Mouse (Mus musculus): ENCODE measurements around the gene Uba7.
A peak's percentile ranks its signal among the peaks of the same experiment; 100 is the strongest.

Gene Uba7

GRCm38 (mm10) chr9:107975399-107976386 lies at the start of gene Uba7:
TSS of gene Uba7 (plus strand) at chr9:107975505.
- DNase-seq, result no peak

- no peak for DNase-seq
Measured at GRCm38 (mm10) chr9:107926920-107927420, 48.3 kb upstream of the Uba7 start.

GRCm38 (mm10) chr9:107927749-107928148 lies 47.6 kb upstream of the Uba7 start:
- DNase-seq, result peak in 1 of 2 experiments; percentile 31

GRCm38 (mm10) chr9:107928169-107928568 lies 47.1 kb upstream of the Uba7 start, which contains the start of gene Actl11:
TSS of gene Actl11 (plus strand) at chr9:107928469.
- no peak for DNase-seq

GRCm38 (mm10) chr9:107932221-107932620 lies 43.1 kb upstream of the Uba7 start:
- no peak for DNase-seq

- DNase-seq, result peak; percentile 53 to 70
Measured at GRCm38 (mm10) chr9:107934146-107934545, 41.2 kb upstream of the Uba7 start.

- DNase-seq, result no peak
Measured at GRCm38 (mm10) chr9:107935374-107935773, 39.9 kb upstream of the Uba7 start, which contains the start of gene Camkv. TSS of gene Camkv (plus strand) at chr9:107935674.

- peak; percentile 36 to 54 for DNase-seq
Measured at GRCm38 (mm10) chr9:107935790-107936214, 39.5 kb upstream of the Uba7 start.

- no peak for DNase-seq
Measured at GRCm38 (mm10) chr9:107936215-107936822, 39.0 kb upstream of the Uba7 start.

GRCm38 (mm10) chr9:107936831-107937230 lies 38.5 kb upstream of the Uba7 start:
- no peak for DNase-seq

GRCm38 (mm10) chr9:107947241-107948194 lies 27.8 kb upstream of the Uba7 start:
- peak; percentile 47 to 69 for DNase-seq

GRCm38 (mm10) chr9:107949184-107949921 lies 26.0 kb upstream of the Uba7 start:
- no peak for DNase-seq

- DNase-seq, result no peak
Measured at GRCm38 (mm10) chr9:107949922-107950235, 25.4 kb upstream of the Uba7 start, which contains the start of gene Traip. TSS of gene Traip (plus strand) at chr9:107950136.

GRCm38 (mm10) chr9:107950460-107951355 lies 24.6 kb upstream of the Uba7 start:
- peak; percentile 93 to 95 for DNase-seq

- DNase-seq, result no peak
Measured at GRCm38 (mm10) chr9:107955613-107956289, 19.6 kb upstream of the Uba7 start.

GRCm38 (mm10) chr9:107957141-107957540 lies 18.2 kb upstream of the Uba7 start:
- no peak for DNase-seq

- DNase-seq, result no peak
Measured at GRCm38 (mm10) chr9:107959896-107960295, 15.4 kb upstream of the Uba7 start.

- no peak for DNase-seq
Measured at GRCm38 (mm10) chr9:107960928-107961327, 14.4 kb upstream of the Uba7 start.

GRCm38 (mm10) chr9:107961351-107961762 lies 13.9 kb upstream of the Uba7 start:
- peak in 1 of 2 experiments; percentile 20 for DNase-seq

- peak in 1 of 2 experiments; percentile 19 for DNase-seq
Measured at GRCm38 (mm10) chr9:107961881-107962280, 13.4 kb upstream of the Uba7 start.
